ENCODE assay signal across 9 mouse cellular contexts in genomic region chr7:19208944-19209472, GRCm38 (mm10). TPM values are rescaled to one million over a fixed set of nuclear protein-coding genes. Genes with fewer than 3 reads are reported as not detected.
DNase-seq lines count a peak whose midpoint lies in the region; ATAC-seq lines count a peak whose summit lies in the region.
"Had no signal": no experiment of that assay in that cellular context is flagged by ENCODE, and none has a peak within 500 bp of the region (broad histone marks: within the 10 kb centered on the region; RNA-seq: fewer than 3 reads in every experiment).

No protein-coding gene starts in this region.

- no peak overlapping the region for H3K9ac ChIP-seq in heart, embryonic 11.5 days (ENCODE audit: low read depth, low read length)
- no peak overlapping the region for H3K9ac ChIP-seq in midbrain, embryonic 16.5 days (ENCODE audit: low read depth, low read length)

- no peaks in the 10 kb centered on the region; the same call in 1 of the 2 replicates for H3K4me1 ChIP-seq in heart, embryonic 11.5 days (ENCODE audit: control insufficient read depth, insufficient read depth, low read length)
- H3K4me1 ChIP-seq in midbrain, embryonic 16.5 days (ENCODE audit: control insufficient read depth, insufficient read depth, low read length) = peaks cover 5% of the 10 kb centered on the region

- DNase-seq in heart, adult 8-10 months (ENCODE audit: low spot score) = peak; percentile 64
- peak; percentile 64 for DNase-seq in urinary bladder, postnatal 14 days (ENCODE audit: low spot score)
- no peak for DNase-seq in urinary bladder, postnatal 4 days (ENCODE audit: low spot score in 2 of 2)
- DNase-seq in embryo, embryonic 10 days (ENCODE audit: low spot score) = peak; percentile 67
- DNase-seq in left cerebral cortex, postnatal 4 days = peak; percentile 47

- no peak for ATAC-seq in heart, embryonic 11.5 days (replicated peaks; ENCODE audit: insufficient number of reproducible peaks, low FRiP score, low TSS enrichment)
- ATAC-seq in monocyte, adult 5-6 weeks (replicated peaks; ENCODE audit: insufficient number of reproducible peaks, low FRiP score, low TSS enrichment, poor library complexity, severe bottlenecking) = no peak
- no peak for ATAC-seq in midbrain, embryonic 16.5 days

- H3K9me3 ChIP-seq in heart, embryonic 11.5 days (replicated peaks; ENCODE audit: control insufficient read depth, low read length) = 0 out of 2 replicates have a peak, but pooled peaks cover 3% of the 10 kb centered on the region
- H3K9me3 ChIP-seq in midbrain, embryonic 16.5 days (replicated peaks; ENCODE audit: control insufficient read depth, low read length, poor library complexity, severe bottlenecking) = no peaks in the 10 kb centered on the region

- 52% methylated on average over 7 of the region's 7 CpGs for WGBS in heart, embryonic 11.5 days (ENCODE audit: insufficient replicate concordance)
- 53% methylated on average over 7 of the region's 7 CpGs for WGBS in midbrain, embryonic 16.5 days

- no peak overlapping the region for H3K4me2 ChIP-seq in heart, embryonic 11.5 days
- H3K4me2 ChIP-seq in midbrain, embryonic 16.5 days (ENCODE audit: low read length) = no peak overlapping the region

- H3K27ac ChIP-seq in heart, embryonic 11.5 days (ENCODE audit: low read depth, low read length) = no peak overlapping the region
- no peak overlapping the region for H3K27ac ChIP-seq in midbrain, embryonic 16.5 days (ENCODE audit: low read length)

- intact Hi-C loops in left cerebral cortex, postnatal 4 days (cut with DNase I) = no loop called here

- no peaks in the 10 kb centered on the region for H3K27me3 ChIP-seq in heart, embryonic 11.5 days (ENCODE audit: control insufficient read depth, insufficient read depth, low read length)
- H3K27me3 ChIP-seq in midbrain, embryonic 16.5 days (ENCODE audit: control insufficient read depth, insufficient read depth, low read depth, low read length) = no peaks in the 10 kb centered on the region

- H3K36me3 ChIP-seq in heart, embryonic 11.5 days (ENCODE audit: control insufficient read depth, insufficient read depth, low read length) = peaks cover 7% of the 10 kb centered on the region; the same call in 1 of the 2 replicates
- H3K36me3 ChIP-seq in midbrain, embryonic 16.5 days (ENCODE audit: control insufficient read depth, insufficient read depth, low read length) = peaks cover 11% of the 10 kb centered on the region

- H3K4me3 ChIP-seq in heart, embryonic 11.5 days (ENCODE audit: low read depth, low read length) = no peak overlapping the region
- no peak overlapping the region for H3K4me3 ChIP-seq in midbrain, embryonic 16.5 days (ENCODE audit: low read depth, low read length)
- H3K4me3 ChIP-seq: myocyte had no signal

RNA-seq across cellular contexts. Expression of gene Gpr4, which starts 3.3 kb away (rescaled TPM):
- total RNA-seq in heart, adult 8-10 months (2022) = 1 to 10 TPM; 3.3 to 8.5 (median 7.4) TPM
- polyA plus RNA-seq in heart, embryonic 11.5 days (2014; fragmentation: Nextera tagmentation; extraction: Ambion mirVana) = 1.3 and 1.4 TPM in 2 replicates
- 1 to 10 TPM; 3.5 to 4.3 TPM for total RNA-seq in left cerebral cortex, postnatal 4 days (2021)
- 0.19 to 0.32 TPM in 2 of 3 replicates, not detected in the other for total RNA-seq in monocyte, adult 5-6 weeks (2017)
- polyA plus RNA-seq in midbrain, embryonic 16.5 days (2015; fragmentation: Nextera tagmentation; extraction: Ambion mirVana) = 3.4 and 4.5 TPM in 2 replicates

RNA-seq across cellular contexts. Expression of gene Opa3, which starts 19.1 kb away (rescaled TPM):
- 10 to 100 TPM; 61.4 to 77.3 (median 68.1) TPM for total RNA-seq in heart, adult 8-10 months (2022)
- polyA plus RNA-seq in heart, embryonic 11.5 days (2014; fragmentation: Nextera tagmentation; extraction: Ambion mirVana) = 41.2 and 41.6 TPM in 2 replicates
- total RNA-seq in left cerebral cortex, postnatal 4 days (2021) = 10 to 100 TPM; 33.8 to 35.0 TPM
- total RNA-seq in monocyte, adult 5-6 weeks (2017) = 11.5 to 32.0 TPM (median 14.7 TPM) in 3 replicates
- 33.8 and 36.5 TPM in 2 replicates for polyA plus RNA-seq in midbrain, embryonic 16.5 days (2015; fragmentation: Nextera tagmentation; extraction: Ambion mirVana)

RNA-seq across cellular contexts. Expression of gene Eml2, which starts 32.8 kb away (rescaled TPM):
- total RNA-seq in heart, adult 8-10 months (2022) = 10 to 100 TPM; 32.0 to 45.7 (median 35.7) TPM
- 5.4 and 6.9 TPM in 2 replicates for polyA plus RNA-seq in heart, embryonic 11.5 days (2014; fragmentation: Nextera tagmentation; extraction: Ambion mirVana)
- 100 to 1,000 TPM; 102 to 106 TPM for total RNA-seq in left cerebral cortex, postnatal 4 days (2021)
- total RNA-seq in monocyte, adult 5-6 weeks (2017) = 9.4 to 12.2 TPM (median 9.9 TPM) in 3 replicates
- 10.6 TPM in 2 replicates for polyA plus RNA-seq in midbrain, embryonic 16.5 days (2015; fragmentation: Nextera tagmentation; extraction: Ambion mirVana)

RNA-seq across cellular contexts. Expression of gene Gipr, which starts 43.1 kb away (rescaled TPM):
- total RNA-seq in heart, adult 8-10 months (2022) = under 1 TPM; 0.09 to 0.29 (median 0.26) TPM
- polyA plus RNA-seq in heart, embryonic 11.5 days (2014; fragmentation: Nextera tagmentation; extraction: Ambion mirVana) = 9.0 and 10.8 TPM in 2 replicates
- total RNA-seq in left cerebral cortex, postnatal 4 days (2021) = 10 to 100 TPM; 22.7 to 25.8 TPM
- total RNA-seq in monocyte, adult 5-6 weeks (2017) = not detected in 3 replicates
- polyA plus RNA-seq in midbrain, embryonic 16.5 days (2015; fragmentation: Nextera tagmentation; extraction: Ambion mirVana) = 4.0 and 4.8 TPM in 2 replicates

RNA-seq across cellular contexts. Expression of gene Snrpd2, which starts 59.5 kb away (rescaled TPM):
- total RNA-seq in heart, adult 8-10 months (2022) = 10 to 100 TPM; 63.5 to 76.4 (median 68.8) TPM
- 120 and 125 TPM in 2 replicates for polyA plus RNA-seq in heart, embryonic 11.5 days (2014; fragmentation: Nextera tagmentation; extraction: Ambion mirVana)
- 100 to 1,000 TPM; 126 to 130 TPM for total RNA-seq in left cerebral cortex, postnatal 4 days (2021)
- 27.7 to 42.9 TPM (median 30.8 TPM) in 3 replicates for total RNA-seq in monocyte, adult 5-6 weeks (2017)
- polyA plus RNA-seq in midbrain, embryonic 16.5 days (2015; fragmentation: Nextera tagmentation; extraction: Ambion mirVana) = 105 TPM in 2 replicates

Comparison
In these comparisons a context has a peak if more than half of its experiments do, and no peak if none do; other contexts are left out.
1. DNase-seq: peak in heart, adult 8-10 months (single experiment), urinary bladder, postnatal 14 days (single experiment), embryo, embryonic 10 days (single experiment) and left cerebral cortex, postnatal 4 days (single experiment); none in urinary bladder, postnatal 4 days (0 of 2).